Mouse (Mus musculus): ENCODE measurements around the gene Irf9.

The Irf9 gene

DNA sequence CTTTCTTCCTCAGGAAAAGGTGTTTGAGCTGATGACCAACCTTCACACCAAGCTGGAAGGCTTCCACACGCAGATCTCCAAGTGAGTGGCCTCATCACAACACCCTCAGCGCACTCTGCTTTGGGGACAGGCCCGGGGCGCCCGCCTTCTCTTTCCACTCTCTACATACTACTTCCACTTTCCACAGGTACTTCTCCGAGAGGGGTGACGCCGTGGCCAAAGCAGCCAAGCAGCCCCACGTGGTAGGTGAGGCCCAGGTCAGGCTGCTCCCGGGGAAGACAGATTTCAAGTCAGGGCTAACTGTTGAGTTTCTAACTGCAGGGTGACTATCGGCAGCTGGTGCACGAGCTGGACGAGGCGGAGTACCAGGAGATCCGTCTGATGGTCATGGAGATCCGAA lies 22.6 kb upstream of the Irf9 start:
- no peak for DNase-seq (ENCODE audit: low spot score)

GRCm38 (mm10) chr14:55581981-55582681 lies 21.2 kb upstream of the Irf9 start:
- no peak for DNase-seq (ENCODE audit: low spot score)

GRCm38 (mm10) chr14:55584303-55584701 lies 19.1 kb upstream of the Irf9 start:
- no peak for DNase-seq (ENCODE audit: low spot score)

DNA sequence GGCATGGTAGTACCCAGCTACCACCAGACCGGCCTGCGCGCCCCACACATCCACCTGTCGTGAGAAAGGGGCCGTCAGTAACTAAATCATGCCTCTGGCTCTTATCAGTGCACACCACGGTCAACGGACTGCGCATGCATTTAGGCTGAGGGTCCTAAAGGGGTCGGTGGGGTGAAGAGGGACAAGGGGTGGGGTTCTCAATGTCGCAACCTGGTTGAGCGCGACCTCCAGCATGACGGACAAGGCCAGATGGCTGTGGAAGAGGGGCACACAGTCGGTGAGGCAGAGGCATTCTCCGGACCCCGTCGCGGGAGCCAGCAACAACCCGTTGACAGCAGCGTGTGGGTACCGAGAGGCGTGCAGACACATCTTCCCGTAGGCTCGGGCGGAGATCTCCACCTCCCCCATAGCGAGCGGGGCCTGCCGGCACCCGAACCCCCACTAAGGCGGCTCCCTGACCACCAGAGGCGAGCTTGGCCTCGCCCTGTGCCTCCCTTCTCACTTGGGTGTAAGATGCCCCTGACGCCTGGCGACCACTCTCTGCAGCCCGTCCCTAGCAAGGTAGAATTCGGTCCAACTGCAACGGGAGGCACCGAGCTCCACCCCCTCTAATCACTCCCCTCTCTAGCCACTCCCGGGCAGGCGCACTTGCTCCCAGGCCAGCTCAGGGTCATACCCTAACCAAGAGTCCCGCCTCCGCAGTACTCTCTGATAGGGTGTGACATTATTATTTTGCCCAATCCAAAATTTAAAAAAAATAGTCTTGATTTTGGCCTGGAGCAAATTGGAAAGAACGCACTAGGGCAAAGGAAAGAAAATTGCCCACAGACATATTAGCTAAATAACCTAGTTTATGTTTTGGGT lies 18.4 kb upstream of the Irf9 start, which contains the start of gene Emc9:
Gene Emc9, minus strand, starts transcription at position 601 of the 864 bp plus-strand sequence.
- peak; percentile 49 for DNase-seq (ENCODE audit: low spot score)

GRCm38 (mm10) chr14:55585566-55585960 lies 17.8 kb upstream of the Irf9 start:
- DNase-seq (ENCODE audit: low spot score) = no peak

DNA sequence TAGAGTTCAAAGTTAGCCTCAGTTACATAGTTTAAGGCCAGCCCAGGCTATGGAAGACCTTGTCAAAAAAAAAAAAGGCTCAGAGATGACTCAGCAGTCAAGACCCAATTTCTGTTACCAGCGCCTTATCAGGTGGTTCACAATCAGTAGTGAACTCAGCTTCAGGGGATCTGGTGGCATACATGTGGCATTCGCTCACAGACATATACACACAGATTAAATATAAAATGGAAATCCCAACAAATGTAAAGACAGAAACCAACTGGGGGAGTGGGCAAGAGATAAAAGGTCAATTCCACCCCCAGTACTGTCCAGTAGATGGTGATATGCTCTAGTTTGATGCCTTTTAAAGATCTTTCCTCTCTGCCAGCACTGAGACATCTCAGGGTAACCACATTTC lies 17.2 kb upstream of the Irf9 start:
- DNase-seq (ENCODE audit: low spot score) = no peak

GRCm38 (mm10) chr14:55589271-55589670 lies 14.1 kb upstream of the Irf9 start:
- no peak for DNase-seq (ENCODE audit: low spot score)

DNA sequence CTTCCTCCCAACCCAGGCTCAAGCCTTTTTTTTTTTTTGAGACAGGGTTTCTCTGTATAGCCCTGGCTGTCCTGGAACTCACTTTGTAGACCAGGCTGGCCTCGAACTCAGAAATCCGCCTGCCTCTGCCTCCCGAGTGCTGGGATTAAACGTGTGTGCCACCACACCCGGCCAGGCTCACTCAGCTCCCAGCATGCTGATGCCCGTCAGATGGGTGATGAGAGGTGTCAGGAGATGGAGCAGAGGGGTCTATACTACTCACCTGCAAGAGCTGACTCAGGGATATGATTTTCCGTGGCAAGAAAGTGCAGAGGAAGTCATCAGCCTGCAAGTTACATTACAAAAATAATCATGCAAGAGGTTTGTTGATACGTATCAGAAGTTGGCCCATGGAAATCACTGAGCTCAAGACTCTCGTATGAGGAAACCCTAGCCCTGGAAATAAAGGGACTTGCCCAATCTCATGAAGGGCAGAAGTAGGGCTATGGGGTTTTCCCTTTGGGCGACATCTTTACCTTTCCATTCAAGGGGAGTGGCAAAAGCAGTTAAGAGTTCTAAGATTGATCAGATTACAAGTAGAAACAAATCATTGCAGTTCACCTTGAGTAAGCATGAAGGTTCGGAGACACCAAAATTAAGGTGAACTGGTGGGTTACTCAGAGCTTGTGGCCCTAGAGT lies 13.5 kb upstream of the Irf9 start:
- no peak for DNase-seq (ENCODE audit: low spot score)

DNA sequence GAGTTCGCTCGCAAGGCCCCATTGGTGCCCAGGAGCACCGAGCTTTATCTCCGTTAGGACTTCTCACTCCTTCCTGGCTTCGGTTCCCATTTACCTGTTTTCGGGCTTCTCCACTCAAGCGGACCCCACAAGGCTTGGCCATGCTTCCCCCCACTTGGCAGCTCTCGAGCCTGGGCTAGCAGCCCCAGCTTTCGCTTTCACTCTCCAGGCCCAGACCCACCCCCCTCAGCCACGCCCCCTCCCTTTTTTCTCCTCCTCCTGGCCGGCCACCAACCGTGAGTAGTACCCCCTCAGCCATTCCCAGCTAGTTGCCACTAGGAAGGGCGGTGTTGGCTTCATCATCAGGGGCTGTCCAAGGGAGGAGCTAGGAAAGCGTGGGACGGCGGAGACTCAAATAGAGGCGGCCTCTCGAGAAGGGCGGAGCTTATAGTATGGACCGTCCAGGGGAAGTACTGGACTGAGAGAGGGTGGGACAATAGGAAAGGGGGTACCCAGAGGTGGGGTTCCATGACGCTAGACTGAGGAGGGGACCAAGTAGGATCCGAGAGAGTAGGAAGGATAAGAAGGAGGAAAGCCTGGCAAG lies 12.5 kb upstream of the Irf9 start, which contains the start of gene Psme2:
Gene Psme2, minus strand, starts transcription at position 366 of the 583 bp plus-strand sequence.
- DNase-seq (ENCODE audit: low spot score) = peak; percentile 76

DNA sequence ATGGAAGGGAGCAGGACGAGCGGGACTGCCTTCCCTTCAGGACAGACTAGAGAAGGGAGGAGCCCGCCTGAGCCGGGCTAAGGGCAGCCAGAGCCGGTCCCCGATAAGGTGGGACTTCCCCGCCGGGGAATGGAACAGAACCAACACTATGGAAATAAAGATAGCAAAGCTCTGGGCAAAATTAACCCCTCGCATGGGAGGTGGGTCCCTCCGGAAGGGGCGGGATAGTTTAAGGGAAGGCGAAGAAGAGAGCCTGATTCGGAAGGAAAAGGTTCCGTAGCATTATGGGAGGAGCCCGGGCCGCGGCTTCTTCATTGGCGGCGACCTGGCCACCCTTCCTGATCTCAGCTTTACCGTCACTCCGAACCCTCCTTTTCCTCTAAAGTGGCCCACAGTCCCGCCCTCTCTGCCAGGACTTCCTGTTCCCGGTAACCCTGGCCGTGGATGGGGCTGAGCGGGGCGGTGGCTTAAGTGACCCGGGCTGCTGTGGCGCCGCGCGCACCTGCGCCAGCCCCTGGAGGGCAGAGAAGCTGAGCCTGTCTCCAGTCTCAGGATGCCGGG lies 12.0 kb upstream of the Irf9 start, which contains the start of gene Rnf31:
Gene Rnf31, plus strand, starts transcription at position 378 of the 561 bp plus-strand sequence.
- no peak for DNase-seq (ENCODE audit: low spot score)

GRCm38 (mm10) chr14:55592226-55592625 lies 11.1 kb upstream of the Irf9 start:
- no peak for DNase-seq (ENCODE audit: low spot score)

DNA sequence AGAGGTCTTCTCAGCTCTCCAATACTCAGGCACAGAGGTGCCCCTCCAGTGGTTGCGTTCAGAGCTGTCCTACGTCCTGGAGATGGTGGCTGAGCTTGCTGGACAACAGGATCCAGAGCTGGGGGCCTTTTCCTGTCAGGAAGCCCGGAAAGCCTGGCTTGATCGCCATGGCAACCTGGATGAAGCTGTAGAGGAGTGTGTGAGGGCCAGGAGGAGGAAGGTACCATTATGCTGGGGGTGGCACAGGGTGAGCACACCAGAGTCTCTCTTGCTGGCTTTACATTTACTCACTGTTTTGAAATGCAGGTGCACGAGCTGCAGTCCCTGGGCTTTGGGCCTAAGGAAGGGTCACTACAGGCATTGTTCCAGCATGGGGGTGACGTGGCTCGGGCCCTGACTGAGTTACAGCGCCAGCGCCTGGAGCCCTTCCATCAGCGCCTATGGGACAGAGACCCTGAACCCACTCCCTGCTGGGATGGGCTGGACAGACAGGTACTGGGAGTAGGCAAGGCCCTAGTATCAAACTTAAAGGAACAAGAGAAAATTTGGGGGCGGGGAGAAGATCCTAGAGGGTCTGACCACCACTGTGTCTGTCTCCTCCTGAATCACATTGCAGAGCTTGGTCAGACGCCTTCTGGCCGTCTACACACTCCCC lies 7.2 kb upstream of the Irf9 start:
- DNase-seq (ENCODE audit: low spot score) = no peak

DNA sequence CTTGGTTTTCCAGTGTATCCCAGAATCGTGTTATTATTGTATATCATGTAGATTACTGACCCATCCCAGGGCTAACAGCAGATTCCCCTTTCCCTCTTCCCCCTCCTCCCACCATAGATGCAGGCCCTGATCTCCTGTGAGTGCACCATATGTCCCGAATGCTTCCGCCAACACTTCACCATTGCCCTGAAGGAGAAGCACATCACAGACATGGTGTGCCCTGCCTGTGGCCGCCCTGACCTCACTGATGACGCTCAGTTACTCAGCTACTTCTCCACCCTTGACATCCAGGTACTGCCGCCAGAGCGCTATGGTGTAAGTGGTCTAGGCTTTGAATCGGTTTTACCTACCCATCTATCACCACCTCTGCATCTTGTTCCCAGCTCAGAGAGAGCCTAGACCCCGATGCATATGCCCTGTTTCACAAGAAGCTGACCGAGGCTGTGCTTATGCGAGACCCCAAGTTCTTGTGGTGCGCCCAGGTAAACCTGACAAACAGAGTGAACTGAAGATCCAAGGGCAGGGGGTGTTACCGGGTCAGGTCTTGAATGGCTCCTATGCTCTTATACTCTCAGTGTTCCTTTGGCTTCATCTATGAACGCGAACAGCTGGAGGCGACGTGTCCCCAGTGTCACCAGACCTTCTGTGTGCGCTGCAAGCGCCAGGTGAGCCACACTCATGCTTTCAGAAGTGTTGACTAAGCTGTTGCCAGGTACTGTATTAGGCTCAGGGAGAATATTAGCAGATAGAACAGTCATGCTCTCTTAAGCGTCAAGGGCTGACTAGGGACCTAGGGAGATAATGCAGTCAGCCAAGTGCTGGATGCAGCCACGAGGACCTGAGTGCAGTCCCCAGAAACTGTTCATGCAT lies 4.6 kb upstream of the Irf9 start:
- no peak for DNase-seq (ENCODE audit: low spot score)

- peak; percentile 78 for DNase-seq (ENCODE audit: low spot score)
Measured at GRCm38 (mm10) chr14:55603633-55604576, 534 bp downstream of the Irf9 start.

DNA sequence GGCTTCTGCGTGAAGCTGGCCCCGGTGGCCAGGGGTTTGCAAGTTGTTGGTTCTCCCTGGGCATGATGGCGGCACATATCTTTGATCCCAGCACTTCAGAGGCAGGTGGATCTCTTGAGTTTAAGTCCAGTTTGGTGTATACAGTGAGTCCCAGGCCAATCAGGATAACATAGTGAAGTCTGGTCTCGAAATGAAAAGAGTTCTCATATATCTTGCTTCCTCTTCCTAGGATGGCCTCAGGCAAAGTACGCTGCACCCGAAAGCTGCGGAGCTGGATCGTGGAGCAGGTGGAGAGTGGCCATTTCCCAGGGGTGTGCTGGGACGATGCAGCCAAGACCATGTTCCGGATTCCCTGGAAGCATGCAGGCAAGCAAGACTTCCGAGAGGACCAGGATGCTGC lies 1.5 kb downstream of the Irf9 start:
- DNase-seq (ENCODE audit: low spot score) = no peak

DNA sequence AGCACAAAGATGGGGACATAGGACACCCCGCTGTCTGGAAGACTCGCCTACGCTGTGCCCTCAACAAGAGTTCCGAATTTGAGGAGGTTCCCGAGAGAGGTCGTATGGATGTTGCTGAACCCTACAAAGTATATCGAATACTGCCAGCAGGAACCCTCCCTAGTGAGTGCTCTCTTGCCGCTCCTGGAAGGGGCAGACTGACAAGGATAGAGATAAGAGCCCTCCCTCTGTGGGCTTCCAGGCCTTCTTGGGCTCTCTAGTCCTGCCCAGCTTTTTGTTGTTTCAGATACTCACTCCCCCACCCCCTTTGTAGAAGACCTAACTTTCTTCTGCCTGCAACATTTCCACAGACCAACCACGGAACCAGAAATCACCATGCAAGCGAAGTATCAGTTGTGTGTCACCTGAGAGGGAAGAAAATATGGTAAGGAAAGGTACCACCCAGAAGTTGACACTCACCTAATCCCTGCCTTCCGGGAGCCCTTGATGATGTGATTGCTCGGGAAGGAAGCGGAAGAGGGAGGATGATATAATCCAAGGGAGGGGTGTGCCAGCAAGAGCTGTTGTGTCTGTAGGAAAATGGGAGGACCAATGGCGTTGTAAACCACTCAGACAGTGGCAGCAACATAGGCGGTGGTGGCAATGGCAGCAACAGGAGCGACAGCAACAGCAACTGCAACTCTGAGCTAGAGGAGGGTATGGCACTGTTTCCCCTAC lies 2.5 kb downstream of the Irf9 start:
- no peak for DNase-seq (ENCODE audit: low spot score)

DNA sequence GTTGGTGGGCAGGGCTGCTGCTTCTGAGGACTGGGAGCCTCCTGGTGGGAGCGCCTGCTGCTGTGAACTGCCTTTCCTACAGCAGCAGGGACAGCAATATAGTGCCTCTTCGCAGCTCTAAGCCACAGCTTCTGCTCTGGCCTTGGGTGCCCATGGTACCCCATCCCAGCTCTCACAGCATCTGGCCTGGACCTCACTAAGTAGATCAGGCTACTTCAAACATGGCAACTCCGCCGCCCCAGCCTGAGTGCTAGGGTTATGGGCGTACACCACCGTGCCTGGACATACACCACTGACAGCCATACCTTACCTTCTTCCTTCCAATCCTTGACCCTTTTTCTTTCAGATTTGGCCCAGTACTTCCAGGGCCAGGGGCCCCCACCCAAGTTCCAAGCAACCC lies 5.0 kb downstream of the Irf9 start:
- no peak for DNase-seq (ENCODE audit: low spot score)

GRCm38 (mm10) chr14:55613346-55613745 lies 10.0 kb downstream of the Irf9 start:
- no peak for DNase-seq (ENCODE audit: low spot score)

Data from ovary, postnatal 10 days (tissue).